Mouse (Mus musculus) urinary bladder, adult 2 months (tissue): ENCODE data around the gene Efhd1. TPM values are rescaled to one million over a fixed set of nuclear protein-coding genes. Genes with fewer than 3 reads are reported as not detected.

Source experiments
- DNase-seq: peaks from one replicate; pipeline ENCODE4 v3.0.0; 2022; ENCODE audit warnings: low spot score
- polyA plus RNA-seq: library from polyadenylated mRNA; depleted of rRNA; stranded (reverse); fragments of >200 nt; gene quantifications from 2 replicates; pipeline ENCODE4 v1.2.3, GENCODE M21; 2012; rRNA removed

Gene Efhd1
- 4.9 TPM in 2 replicates for polyA plus RNA-seq

DNA sequence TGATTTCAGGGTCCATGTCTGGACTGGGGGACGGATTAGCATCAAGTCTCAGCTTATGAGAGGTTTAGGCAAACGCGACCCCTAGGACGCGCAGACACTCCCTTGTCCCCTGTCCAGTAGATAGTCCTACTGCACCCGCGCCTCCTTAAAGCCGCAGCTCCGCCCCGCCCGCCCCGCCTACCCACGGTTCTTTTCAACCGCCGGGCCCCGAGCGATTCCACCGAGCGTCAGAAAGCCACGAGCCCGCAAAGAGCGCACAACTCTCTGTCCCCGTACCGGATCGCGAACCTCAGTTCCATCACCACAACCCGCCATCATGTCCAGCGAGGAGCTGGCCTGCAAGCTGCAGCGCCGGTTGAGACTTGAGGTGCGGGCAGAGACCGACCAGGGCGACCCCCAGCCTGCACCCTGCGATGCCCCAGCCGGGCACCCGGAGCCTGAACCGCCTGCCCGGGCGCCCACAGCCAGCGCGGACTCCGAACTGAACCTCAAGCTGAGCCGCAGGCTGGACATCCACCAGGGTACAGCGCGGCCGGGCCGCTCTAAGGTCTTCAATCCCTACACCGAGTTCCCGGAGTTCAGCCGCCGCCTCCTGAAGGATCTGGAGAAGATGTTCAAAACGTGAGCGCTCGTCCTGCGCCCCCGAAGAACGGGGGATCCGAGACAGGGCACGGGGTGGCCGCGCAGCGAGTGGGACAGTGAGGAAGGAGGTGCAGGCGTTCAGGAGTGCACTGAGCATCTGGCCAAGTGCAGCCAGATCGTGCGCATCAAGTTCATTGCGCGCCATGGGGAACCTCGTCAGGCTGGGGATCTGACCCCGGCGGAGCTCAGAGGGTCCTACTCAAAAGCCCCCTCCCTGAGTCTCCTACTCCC lies at the start of gene Efhd1:
Efhd1 (plus strand) TSS at position 230 of the 873 bp plus-strand sequence.
- no peak for DNase-seq

DNA sequence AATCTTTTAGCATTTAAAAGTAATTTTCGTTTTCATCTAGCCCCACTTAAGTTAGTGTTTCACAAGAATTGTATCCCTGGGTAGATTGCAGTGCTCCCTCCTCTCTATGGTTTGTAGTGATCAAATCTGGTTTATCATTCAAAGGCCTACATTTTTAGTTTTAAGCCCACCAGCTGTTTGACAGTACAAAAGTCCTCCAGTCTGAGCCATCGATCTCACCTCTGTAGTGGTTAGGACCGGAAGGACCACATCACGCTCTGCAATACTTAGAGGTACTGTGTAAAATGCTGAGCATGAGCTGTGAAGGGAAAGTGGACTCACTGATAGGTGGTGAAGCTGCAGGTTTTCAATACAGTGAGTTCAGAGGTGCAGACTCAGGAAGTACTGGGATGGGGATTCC lies 49.4 kb upstream of the Efhd1 start:
- no peak for DNase-seq

DNA sequence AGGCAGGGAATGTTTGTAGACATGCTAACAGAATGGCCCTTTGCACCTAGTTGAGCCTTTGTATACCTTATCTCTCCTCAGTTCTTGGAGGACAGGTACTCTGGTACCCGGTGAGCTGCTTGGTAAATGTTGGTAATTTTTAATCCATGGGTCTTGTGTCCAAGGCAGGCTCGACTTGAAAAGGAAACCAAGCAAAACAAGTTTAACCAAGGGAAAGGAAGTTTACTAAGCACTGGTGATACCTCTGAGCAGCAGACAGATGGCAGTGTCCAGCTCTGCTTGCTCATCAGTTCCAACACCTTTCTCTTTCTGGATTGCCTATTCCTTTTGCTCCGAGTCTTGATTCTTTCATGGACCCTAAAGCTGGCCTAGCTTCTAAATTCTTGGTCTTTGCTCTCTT lies 46.2 kb upstream of the Efhd1 start:
- DNase-seq, result no peak

DNA sequence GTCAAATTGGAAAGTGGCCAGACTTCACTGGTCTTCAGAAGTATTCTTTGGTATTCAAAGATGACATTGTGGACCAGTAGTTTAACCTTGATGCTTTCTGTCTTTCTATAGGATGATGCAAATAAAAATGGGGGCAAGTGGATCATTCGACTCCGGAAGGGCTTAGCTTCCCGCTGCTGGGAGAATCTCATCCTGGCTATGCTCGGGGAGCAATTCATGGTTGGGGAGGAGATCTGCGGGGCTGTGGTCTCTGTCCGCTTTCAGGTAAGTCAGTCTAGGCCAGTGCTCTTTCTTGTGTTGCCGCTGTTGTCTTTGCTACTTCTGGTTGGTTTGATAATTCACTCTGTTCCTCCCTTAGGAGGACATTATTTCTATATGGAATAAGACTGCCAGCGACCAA lies 38.4 kb upstream of the Efhd1 start:
- DNase-seq, result no peak

DNA sequence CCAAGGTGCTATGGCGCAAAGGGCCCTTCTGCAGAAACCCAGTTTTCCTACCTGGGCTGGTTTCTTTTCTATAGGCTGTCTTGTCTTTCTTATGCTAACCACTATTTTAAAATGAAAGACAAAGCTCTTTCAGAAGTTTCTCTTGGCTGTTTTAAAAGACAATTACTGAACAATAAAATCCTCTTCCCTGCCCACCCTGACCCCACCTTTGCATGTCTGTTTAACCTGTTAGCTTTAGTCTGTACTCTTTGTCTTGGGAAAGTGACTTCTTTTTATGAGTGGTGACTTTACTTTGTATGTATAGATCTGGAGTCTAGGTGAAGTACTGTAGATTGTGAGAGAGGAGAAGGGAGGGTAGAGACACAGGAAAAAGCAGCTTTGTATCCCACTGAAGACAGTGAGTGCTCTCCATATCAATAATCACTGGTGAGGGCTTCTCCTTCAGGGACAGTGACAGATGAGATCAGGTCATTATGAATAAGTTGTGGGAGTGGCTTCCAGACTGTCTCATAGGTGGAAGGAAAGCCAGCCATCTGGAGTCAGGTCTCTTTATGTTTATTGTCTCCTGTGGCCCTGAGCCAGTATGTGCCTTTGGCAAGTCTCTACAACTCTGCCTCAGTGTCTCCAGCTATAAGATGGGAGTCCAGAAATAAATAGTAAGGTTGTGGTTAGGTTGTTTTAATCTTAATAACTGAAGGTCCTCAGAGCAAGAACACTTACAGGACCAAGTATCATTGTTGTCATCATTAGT lies 37.6 kb upstream of the Efhd1 start:
- no peak for DNase-seq

DNA sequence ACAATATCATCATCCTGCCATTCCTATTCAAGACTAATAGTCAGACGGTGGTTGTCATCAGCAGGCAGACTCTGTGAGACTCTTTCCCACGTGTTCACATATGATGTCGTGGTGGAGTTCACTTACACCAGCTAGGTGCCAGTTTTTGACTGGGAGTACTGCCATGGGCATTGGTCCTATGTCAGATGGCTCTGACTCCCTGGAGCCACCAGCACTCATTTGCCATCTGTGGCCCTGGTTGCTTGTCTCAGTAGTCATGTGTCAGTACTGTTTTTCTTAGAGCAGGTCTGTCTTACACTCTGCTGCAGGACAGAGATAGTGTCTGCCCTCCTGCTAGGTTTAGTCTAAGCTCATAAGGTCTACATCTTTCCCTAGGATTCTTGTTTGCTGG lies 37.0 kb upstream of the Efhd1 start:
- DNase-seq, result no peak

DNA sequence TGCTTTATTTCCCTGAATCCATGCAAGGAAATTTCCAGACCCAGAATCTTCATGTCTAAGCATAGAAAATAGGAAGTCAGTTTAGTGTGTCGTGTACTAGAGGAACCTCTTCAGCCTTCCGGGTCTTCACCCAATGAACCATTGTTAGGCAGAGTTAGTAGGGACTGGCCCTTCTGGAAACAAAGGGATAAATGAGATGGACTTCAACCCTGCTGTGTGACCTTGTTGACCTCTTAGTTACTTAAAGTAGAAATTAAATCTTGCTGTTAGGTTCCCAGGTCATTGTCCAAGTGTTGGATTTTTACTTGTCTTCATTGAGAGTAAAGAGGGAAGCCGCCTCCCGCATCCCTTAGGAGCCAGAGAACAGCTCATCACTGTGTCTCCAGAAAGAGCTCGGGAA lies 33.6 kb upstream of the Efhd1 start:
- DNase-seq, result no peak

DNA sequence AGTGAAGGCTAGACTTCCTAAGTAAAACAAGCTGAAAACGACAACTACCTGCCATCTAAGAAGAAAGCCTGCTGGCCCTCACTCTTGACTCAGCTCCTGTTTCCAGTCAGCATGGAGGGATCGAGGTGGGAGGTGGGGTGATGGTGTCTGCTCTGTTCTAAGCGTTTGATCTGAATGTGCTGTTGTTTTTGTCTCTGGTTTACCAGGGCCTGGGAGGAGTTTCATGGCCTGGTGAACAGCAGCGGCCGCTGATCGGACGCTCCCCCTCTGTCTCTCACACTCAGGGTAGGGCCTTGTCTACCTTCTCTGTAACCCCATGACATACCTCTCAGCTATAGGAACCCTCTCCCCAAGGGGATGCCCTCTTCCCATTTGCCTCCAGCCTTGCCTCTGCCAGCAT lies 32.0 kb upstream of the Efhd1 start:
- DNase-seq, result no peak

DNA sequence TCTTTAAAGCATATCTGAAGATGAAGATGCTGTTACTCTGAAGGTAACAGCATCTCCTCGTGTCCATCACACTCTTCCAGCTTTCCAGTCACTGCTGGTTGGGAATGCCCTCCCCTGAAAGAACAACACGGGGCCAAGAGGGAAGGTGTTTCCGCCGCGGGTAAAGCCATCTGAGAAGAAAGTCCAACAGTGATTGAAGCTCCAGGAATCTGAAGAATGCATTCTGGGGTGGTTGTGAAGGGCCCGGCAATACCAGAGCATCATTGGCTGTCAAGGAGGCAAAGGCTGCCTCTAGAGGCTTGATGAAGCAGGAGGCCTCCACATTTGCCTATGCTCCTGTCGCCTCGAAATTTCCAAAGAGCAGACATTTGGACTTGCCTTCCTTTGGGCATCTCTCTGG lies 25.1 kb upstream of the Efhd1 start:
- DNase-seq, result no peak

DNA sequence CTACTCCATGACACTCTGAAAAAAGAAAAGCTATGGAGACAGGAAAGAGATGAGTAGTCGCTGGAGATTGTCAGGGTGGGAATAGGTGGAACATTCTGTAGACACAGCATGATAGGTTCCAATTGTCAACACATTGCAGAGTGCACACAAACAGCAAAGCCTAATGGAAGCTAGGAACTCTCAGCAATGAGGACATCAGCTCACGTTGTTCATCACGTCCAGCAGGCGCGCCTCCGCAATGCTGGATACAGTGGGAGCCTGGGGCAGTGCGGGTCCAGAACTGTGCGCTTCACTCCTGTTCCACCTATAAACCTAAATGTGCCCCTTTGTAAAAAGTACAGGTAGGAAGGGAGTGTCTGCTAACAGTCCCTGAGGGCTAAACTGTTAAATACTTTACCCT lies 21.1 kb upstream of the Efhd1 start:
- DNase-seq, result no peak

DNA sequence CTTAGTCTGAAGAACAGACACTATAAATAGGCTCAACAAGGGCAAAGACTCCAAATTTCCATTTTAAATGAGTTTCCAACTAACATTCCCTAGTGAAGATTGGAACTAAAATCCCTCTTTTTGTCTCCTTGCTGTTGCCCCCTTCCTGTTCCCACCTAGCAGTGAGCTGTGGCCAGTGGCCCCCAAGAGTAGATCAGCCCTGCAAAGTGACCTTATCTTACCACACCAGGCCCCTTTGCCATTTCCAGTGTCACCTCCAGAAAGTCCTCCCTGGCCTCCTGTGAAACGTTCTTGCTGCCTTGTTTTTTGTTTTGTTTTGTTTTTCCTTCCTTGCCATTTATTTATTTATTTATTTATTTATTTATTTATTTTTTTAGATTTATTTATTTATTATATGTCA lies 18.7 kb upstream of the Efhd1 start:
- no peak for DNase-seq

DNA sequence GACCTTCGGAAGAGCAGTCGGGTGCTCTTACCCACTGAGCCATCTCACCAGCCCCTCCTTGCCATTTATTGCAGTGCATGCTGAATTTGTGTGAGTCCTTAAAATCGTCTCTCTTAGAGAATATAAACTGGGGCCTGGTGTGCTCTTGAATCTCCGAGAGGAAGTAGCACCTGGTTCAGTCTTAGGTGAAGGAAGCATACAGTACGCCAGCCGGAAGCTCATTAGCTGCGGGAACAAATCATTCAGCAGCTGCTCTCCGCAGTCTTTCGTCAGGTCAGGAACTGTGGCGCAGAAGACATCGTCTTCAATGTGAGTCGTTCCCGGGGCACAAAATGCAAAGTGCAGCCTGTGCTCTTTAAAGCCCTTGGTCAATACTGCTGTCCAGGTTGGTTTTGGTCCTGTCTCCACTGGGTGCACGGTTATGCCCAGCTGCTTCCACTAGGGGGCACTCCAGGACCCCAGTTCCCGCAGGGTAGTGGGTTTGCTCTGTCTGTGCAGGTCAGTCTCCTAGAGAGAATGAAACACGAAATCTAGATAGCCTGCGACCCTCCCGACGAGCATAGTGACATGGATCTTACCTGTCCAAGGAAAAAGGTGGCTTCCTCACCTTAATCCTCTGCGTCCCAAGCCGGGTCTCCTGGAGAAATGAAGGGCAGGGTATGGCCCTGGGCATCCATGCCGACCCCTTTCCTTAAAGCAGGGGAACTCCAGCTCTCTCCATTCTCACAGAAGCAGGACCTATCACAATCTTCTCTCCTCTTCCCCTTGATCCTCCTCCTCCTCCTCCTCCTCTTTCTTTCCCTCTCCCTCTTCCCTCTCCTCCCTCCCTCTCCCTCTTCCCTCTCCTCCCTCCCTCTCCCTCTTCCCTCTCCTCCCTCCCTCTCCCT lies 18.0 kb upstream of the Efhd1 start:
- DNase-seq, result peak; percentile 48

DNA sequence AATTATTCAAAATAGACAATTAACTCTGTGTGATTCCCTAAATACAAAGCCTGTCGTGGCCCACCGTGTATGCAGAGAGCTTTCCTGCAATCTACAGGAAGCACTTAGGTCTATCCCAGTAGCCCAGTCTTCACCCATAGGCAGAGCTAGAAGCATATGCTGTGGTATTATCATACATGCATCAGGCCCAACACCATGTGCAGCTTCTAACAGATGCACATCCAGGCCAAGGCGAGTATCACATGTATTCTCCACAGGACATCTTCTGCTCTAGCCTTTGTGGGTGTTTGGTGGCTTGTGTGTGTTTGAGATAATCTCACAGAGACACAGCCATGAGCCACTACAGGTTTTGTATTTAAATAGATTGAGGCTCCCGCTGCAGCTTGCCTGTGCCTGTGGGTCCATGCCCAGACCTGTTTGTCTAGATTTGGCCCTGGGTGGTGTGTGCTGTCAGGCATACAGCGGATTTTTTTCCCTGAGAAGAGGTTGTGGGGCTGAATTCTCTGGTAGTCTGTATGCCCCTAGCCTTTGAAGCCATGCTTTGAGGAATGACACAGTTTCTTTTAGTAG lies 12.0 kb upstream of the Efhd1 start:
- DNase-seq, result no peak

DNA sequence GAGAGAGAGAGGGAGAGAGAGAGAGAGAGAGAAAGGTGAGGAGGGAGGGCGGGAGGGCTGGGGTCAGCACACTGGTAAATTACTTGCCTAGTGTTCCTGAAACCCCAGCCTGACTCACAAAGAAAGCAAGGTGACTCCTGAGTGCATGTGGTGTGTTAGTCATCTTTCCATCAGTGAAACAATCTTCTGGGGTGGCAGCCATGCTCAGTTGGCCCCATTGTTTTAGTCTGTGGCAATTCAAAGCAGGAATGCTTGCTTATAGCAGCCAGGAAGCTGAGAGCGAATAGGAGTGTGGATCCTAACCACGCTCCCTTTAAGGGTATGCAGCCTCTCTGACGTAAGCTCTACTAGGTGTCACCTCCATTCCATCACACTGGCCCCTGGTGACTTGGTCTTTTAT lies 9.0 kb upstream of the Efhd1 start:
- no peak for DNase-seq

DNA sequence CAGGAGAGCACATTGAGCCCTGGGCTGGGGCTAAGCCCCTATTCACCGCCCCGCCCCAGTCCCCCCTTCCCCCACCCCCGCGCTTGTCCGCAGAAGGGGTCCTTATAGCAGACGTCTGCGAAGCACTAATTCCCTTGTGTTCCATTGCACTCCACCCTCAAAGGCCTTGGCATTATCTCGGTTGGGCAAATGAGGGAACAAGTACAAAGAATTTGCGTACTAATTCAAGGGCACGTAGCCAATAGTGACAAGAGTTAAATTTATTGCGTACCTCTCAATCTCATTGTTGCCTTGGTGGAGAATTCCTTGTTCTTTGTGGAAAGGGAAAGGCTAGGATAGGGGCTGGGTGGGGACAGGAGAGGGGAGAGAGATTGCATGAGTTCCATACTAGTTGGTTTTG lies 6.5 kb upstream of the Efhd1 start:
- no peak for DNase-seq

DNA sequence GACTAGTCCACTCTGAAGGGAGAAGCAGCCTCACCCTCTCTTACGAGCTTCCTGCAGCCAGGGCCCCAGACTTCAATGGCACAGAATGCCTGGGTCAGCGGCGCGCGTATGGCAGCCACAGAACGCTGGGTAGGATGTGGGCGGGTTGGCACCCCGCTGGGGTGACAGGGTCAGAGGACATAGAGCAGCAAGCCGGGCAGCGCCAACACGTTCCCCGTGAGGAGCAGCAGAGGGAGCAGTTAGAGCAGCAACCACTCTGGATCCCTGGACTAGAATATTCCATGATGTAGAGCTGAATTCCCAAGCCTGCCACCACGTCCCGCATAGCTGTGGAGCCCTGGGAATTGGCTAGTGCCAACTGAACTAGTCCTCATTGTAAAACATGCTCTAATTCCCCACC lies 5.7 kb upstream of the Efhd1 start:
- DNase-seq, result no peak

DNA sequence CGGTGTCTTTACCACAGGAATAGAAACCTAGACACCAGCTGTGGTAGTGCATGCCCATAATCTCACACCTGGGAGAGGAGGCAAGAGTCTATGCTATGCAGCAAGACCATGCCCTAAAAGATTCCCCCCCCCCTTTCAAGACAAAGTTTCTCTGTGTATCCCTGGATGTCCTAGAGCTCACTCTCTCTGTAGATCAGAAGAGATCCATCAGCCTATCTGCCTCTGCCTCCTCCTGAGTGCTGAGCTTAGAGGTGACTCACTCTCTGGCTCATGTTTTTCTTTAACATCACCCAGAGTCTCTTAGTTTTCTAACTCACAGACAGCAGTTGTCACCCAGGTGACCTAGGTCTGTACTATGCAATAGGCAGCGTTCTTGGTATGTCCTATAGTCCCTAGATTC lies 4.8 kb upstream of the Efhd1 start:
- DNase-seq, result no peak

DNA sequence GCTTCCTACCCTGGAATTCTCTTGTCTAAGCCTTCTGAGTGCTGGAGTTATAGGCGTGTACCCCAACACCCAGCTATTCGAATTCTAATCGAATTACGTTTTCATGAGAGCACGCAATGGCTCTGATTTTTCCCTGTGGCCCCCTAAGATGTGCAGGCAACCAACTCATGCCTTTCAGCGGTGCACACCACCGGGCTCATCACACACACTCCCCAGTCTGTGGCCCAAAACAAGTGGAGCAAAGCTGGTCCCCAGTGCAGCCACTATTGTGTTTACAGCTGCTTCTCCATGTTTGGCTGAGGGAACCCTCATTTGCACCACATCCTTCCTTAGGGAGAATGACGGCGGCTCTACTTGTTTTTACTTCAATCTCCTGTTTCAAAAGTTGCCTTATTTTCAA lies 906 bp upstream of the Efhd1 start:
- no peak for DNase-seq

DNA sequence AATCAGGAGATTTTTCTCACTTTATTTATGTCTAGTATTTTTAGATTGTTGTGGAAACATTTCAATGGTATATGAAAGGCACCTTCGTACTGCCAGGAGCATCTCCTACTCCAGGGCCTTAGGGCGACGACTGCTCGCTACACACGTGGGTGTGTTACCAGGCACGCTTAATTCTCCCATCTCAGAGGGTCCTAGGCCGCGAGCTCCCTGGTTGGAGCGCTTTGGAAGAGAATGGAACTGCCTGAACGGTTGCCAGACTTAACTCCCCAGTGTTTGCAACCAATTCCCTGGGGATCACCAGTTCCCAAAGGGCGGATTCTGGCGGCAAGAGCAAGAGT lies 398 bp upstream of the Efhd1 start:
- DNase-seq, result no peak

DNA sequence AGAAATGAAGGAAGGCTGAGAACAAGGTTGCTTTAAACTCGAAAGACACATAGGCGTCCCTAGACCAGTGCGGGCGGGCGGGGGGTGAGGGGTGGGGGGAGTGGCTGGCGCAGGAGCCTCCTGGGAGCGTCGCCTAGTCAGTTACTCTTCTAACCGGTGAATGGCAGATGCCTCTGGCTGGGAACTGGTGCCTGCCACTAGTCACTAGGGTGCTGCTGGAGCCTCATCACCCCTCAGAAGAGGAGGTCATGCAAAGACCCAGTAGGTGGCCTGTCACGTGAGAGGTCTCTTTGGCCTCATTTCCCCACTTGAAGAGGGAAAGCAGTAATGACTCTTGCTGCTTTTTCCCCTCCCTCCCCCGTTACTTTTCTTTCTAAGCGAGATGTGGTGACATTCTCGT lies 1.0 kb downstream of the Efhd1 start:
- no peak for DNase-seq

DNA sequence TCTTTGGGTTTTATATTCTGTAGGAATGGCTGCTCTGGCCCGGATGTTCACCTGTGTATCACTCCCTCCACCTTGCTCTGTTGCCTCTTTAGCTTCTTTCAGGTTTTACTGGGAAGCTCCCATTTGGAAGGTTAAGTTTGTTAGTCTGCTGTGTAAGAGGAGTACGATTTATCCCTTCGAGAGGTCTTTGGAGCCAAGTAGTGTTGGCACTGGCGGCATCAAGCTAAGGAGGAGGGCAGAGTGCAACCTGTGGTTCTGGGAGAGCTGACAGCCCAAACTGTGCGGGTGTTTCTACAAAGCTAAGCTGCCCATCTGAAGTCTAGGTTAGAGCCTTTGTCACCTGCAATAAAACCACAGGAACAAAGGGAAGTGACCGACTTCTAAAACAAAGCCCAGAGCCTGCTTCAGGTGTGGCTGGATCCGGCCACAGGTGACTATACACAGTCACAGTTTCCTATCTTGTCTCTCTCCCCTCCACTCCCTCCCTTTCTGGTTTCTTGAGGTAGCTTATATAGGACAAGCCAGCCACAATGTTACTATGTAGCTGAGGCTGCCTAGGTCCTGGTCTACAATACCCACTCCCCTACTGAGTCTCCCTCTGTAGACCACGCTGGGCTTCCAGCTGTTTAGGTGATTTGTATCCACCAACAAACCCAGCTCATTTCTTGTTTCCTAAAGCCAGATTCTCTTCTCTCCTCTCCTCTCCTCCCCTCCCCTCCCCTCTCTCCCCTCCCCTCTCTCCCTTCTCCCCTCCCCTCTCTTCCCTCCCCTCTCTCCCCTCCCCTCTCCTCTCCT lies 2.3 kb downstream of the Efhd1 start:
- DNase-seq, result no peak
